Mouse (Mus musculus) mouse embryonic stem cell (cell line): Measurements from ENCODE around the gene Aldh1a2.

Experiments used
- in situ Hi-C, 2 experiments: fragments of 300-500 bp; cut with MboI; formaldehyde crosslinking; loops; 1 replicate in 1 of 2; 3 replicates in 1 of 2; pipeline ENCODE4 v1.14.3; 2019 to 2020; ENCODE audit warnings: low sequenced_read_pairs in 2 of 2, low pct_unique_long_range_greater_than_20kb in 1 of 2, mixed read lengths in 1 of 2; ENCODE audit not compliant: unreplicated experiment in 1 of 2

Aldh1a2 gene

GRCm38 (mm10) chr9:71276149-71276721 is 60.6 kb downstream of the Aldh1a2 start:
- in situ Hi-C loops = no loop called here

- in situ Hi-C loops = no loop called here
These were observed 63.2 kb downstream of the Aldh1a2 start for GRCm38 (mm10) chr9:71278741-71279140.

GRCm38 (mm10) chr9:71283156-71283555 is 67.6 kb downstream of the Aldh1a2 start:
- in situ Hi-C loops = no loop called here

- in situ Hi-C loops = no loop called here
These were observed 69.6 kb downstream of the Aldh1a2 start for GRCm38 (mm10) chr9:71285231-71285630.

- in situ Hi-C loops = no loop called here
These were observed 70.8 kb downstream of the Aldh1a2 start for GRCm38 (mm10) chr9:71286420-71286819.

- in situ Hi-C loops = no loop called here
These were observed 73.1 kb downstream of the Aldh1a2 start for GRCm38 (mm10) chr9:71288738-71289137.

GRCm38 (mm10) chr9:71289810-71290209 is 74.2 kb downstream of the Aldh1a2 start:
- in situ Hi-C loops = no loop called here

- in situ Hi-C loops = no loop called here
These were observed 75.1 kb downstream of the Aldh1a2 start for GRCm38 (mm10) chr9:71290730-71291129.

- in situ Hi-C loops = no loop called here
These were observed 79.9 kb downstream of the Aldh1a2 start for GRCm38 (mm10) chr9:71295501-71295900.

GRCm38 (mm10) chr9:71303594-71303993 is 88.0 kb downstream of the Aldh1a2 start:
- in situ Hi-C loops = no loop called here

GRCm38 (mm10) chr9:71307106-71307789 is 91.7 kb downstream of the Aldh1a2 start:
- in situ Hi-C loops = no loop called here

- in situ Hi-C loops = loop anchor here (10.0 kb wide), 1 partner anchor 101 kb away; the partner anchor contains the start of gene Aldh1a2 (in 2 of the 2)
These were observed 100.4 kb downstream of the Aldh1a2 start for GRCm38 (mm10) chr9:71315960-71316359.

- in situ Hi-C loops = loop anchor here (10.0 kb wide), 1 partner anchor 103 kb away; the partner anchor contains the start of gene Aldh1a2 (in 2 of the 2)
These were observed 101.7 kb downstream of the Aldh1a2 start for GRCm38 (mm10) chr9:71317096-71317920.

- in situ Hi-C loops = loop anchor here (10.0 kb wide), 1 partner anchor 103 kb away; the partner anchor contains the start of gene Aldh1a2 (in 2 of the 2)
These were observed 102.3 kb downstream of the Aldh1a2 start for GRCm38 (mm10) chr9:71317921-71318241.

GRCm38 (mm10) chr9:71319776-71320175 is 104.2 kb downstream of the Aldh1a2 start:
- in situ Hi-C loops = loop anchor here (10.0 kb wide), 1 partner anchor 105 kb away; the partner anchor contains the start of gene Aldh1a2 (in 2 of the 2)

- in situ Hi-C loops = no loop called here
These were observed 104.9 kb downstream of the Aldh1a2 start for GRCm38 (mm10) chr9:71320246-71321155.

GRCm38 (mm10) chr9:71321436-71321835 is 105.8 kb downstream of the Aldh1a2 start:
- in situ Hi-C loops = no loop called here

GRCm38 (mm10) chr9:71321871-71322270 is 106.3 kb downstream of the Aldh1a2 start:
- in situ Hi-C loops = no loop called here
